Mouse (Mus musculus): ENCODE measurements around the gene Rilp. TPM values are rescaled to one million over a fixed set of nuclear protein-coding genes. Genes with fewer than 3 reads are reported as not detected.

Rilp gene
- polyA plus RNA-seq, 2 experiments = 1.6 to 2.0 TPM

GRCm38 (mm10) chr11:75511213-75511612 is 1.3 kb downstream of the Rilp start:
- peaks cover 32% of the 10 kb centered on the region for H3K36me3 ChIP-seq (replicated peaks; ENCODE audit: control insufficient read depth, insufficient read depth, low read depth)
- H3K9ac ChIP-seq (replicated peaks) = no peak overlapping the region
- H3K9me3 ChIP-seq (ENCODE audit: control insufficient read depth, low read length) = no peaks in the 10 kb centered on the region
- no peaks in the 10 kb centered on the region for H3K27me3 ChIP-seq (ENCODE audit: control insufficient read depth, insufficient read depth, low read length)
- no peak overlapping the region for H3K4me2 ChIP-seq (ENCODE audit: low read depth)
- H3K27ac ChIP-seq = no peak overlapping the region
- DNase-seq (ENCODE audit: low read depth in 3 of 3, low spot score in 3 of 3) (no peak), ATAC-seq (ENCODE audit: insufficient read depth) (no peak)
- TF ChIP-seq CTCF (IDR thresholded peaks at IDR 0.05; ENCODE audit: low read depth) (no peak), EP300 (IDR thresholded peaks at IDR 0.05; ENCODE audit: low read depth) (no peak)
- H3K4me3 ChIP-seq (ENCODE audit: insufficient read depth in 1 of 2, low read depth in 2 of 2, low read length in 2 of 2) = no peak overlapping the region
- peaks cover 6 to 7% of the 10 kb centered on the region in 2 experiments; a peak in 1 of 4 replicates for H3K4me1 ChIP-seq (replicated peaks; ENCODE audit: control insufficient read depth in 2 of 2, insufficient read depth in 2 of 2, low read length in 1 of 2)
- WGBS (ENCODE audit: insufficient replicate concordance) = 89% methylated on average over 6 of the region's 6 CpGs

GRCm38 (mm10) chr11:75512301-75513018 is 2.6 kb downstream of the Rilp start:
- Histone ChIP-seq H3K27ac (no peak overlapping the region), H3K4me1 (replicated peaks; ENCODE audit: control insufficient read depth in 2 of 2, insufficient read depth in 2 of 2, low read length in 1 of 2) (peaks cover 6 to 7% of the 10 kb centered on the region in 2 experiments; a peak in 1 of 4 replicates), H3K9me3 (ENCODE audit: control insufficient read depth, low read length) (no peaks in the 10 kb centered on the region), H3K36me3 (replicated peaks; ENCODE audit: control insufficient read depth, insufficient read depth, low read depth) (peaks cover 21% of the 10 kb centered on the region), H3K27me3 (ENCODE audit: control insufficient read depth, insufficient read depth, low read length) (no peaks in the 10 kb centered on the region), H3K4me3 (ENCODE audit: insufficient read depth in 1 of 2, low read depth in 2 of 2, low read length in 2 of 2) (no peak overlapping the region), H3K9ac (replicated peaks) (no peak overlapping the region), H3K4me2 (ENCODE audit: low read depth) (no peak overlapping the region)
- DNase-seq (ENCODE audit: low read depth in 3 of 3, low spot score in 3 of 3) = no peak
- no peak for TF ChIP-seq EP300 (IDR thresholded peaks at IDR 0.05; ENCODE audit: low read depth)
- ATAC-seq (ENCODE audit: insufficient read depth) = no peak
- 51% methylated on average over 9 of the region's 9 CpGs for WGBS (ENCODE audit: insufficient replicate concordance)

DNA sequence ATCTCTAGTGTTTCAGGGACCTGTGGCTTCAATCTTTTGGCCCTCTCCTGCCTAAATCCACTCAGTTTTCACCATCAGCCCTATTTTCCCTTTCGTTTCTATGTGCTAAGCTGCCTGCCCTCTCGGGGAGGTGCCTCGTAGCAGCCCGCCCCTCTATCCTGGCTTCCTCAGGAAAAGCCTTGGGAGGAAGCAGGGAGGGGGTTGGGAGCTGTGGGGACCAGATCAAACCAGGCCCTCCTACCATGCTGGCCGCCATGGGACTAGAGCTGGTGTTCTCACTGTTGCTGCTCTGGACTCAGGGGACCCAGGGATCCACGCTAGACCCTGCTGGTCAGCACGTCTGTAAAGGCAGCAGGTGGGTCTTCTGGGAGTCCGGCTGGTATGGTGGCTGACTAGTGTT is 3.4 kb downstream of the Rilp start, which contains the start of gene Scarf1:
Gene Scarf1 (plus strand): TSS at position 205 of the 400 bp plus-strand sequence.
- no peak within 1 kb of the TSS for H3K4me2 ChIP-seq (ENCODE audit: low read depth)
- WGBS (ENCODE audit: insufficient replicate concordance) = 38% methylated on average over 8 of the region's 8 CpGs

GRCm38 (mm10) chr11:75515186-75515585 is 5.3 kb downstream of the Rilp start:
- H3K27me3 ChIP-seq (ENCODE audit: control insufficient read depth, insufficient read depth, low read length) = no peaks in the 10 kb centered on the region
- TF ChIP-seq CTCF (IDR thresholded peaks at IDR 0.05; ENCODE audit: low read depth) (no peak), EP300 (IDR thresholded peaks at IDR 0.05; ENCODE audit: low read depth) (no peak)
- DNase-seq (ENCODE audit: low read depth in 3 of 3, low spot score in 3 of 3) (no peak), ATAC-seq (ENCODE audit: insufficient read depth) (no peak)
- H3K9ac ChIP-seq (replicated peaks) = no peak overlapping the region
- H3K27ac ChIP-seq = no peak overlapping the region
- H3K9me3 ChIP-seq (ENCODE audit: control insufficient read depth, low read length) = no peaks in the 10 kb centered on the region
- no peak overlapping the region for H3K4me3 ChIP-seq (ENCODE audit: insufficient read depth in 1 of 2, low read depth in 2 of 2, low read length in 2 of 2)
- no peaks in the 10 kb centered on the region for H3K36me3 ChIP-seq (replicated peaks; ENCODE audit: control insufficient read depth, insufficient read depth, low read depth)
- H3K4me1 ChIP-seq (replicated peaks; ENCODE audit: control insufficient read depth in 2 of 2, insufficient read depth in 2 of 2, low read length in 1 of 2) = 0 out of 4 replicates have a peak, but pooled peaks cover 0 to 2% of the 10 kb centered on the region in 2 experiments
- 83% methylated on average over 25 of the region's 25 CpGs for WGBS (ENCODE audit: insufficient replicate concordance)
- no peak overlapping the region for H3K4me2 ChIP-seq (ENCODE audit: low read depth)

More for the DNA sequence above, 3.4 kb downstream of the Rilp start, which contains the start of gene Scarf1:
- Histone ChIP-seq H3K27ac (no peak within 1 kb of the TSS), H3K9ac (replicated peaks) (no peak within 1 kb of the TSS), H3K9me3 (ENCODE audit: control insufficient read depth, low read length) (no peaks in the 10 kb centered on the region), H3K27me3 (ENCODE audit: control insufficient read depth, insufficient read depth, low read length) (no peaks in the 10 kb centered on the region), H3K36me3 (replicated peaks; ENCODE audit: control insufficient read depth, insufficient read depth, low read depth) (peaks cover 12% of the 10 kb centered on the region), H3K4me1 (replicated peaks; ENCODE audit: control insufficient read depth in 2 of 2, insufficient read depth in 2 of 2, low read length in 1 of 2) (peaks cover 6 to 7% of the 10 kb centered on the region in 2 experiments; a peak in 1 of 4 replicates), H3K4me3 (ENCODE audit: insufficient read depth in 1 of 2, low read depth in 2 of 2, low read length in 2 of 2) (peak within 1 kb of the TSS in 1 of 2 experiments; percentile 8; a peak in 1 of 4 replicates)
- no peak for DNase-seq (ENCODE audit: low read depth in 3 of 3, low spot score in 3 of 3)
- no peak for ATAC-seq (ENCODE audit: insufficient read depth)
- TF ChIP-seq CTCF (IDR thresholded peaks at IDR 0.05; ENCODE audit: low read depth) = no peak
- no peak for TF ChIP-seq EP300 (IDR thresholded peaks at IDR 0.05; ENCODE audit: low read depth)

GRCm38 (mm10) chr11:75519834-75520633 is 10.1 kb downstream of the Rilp start:
- no peak for ATAC-seq (ENCODE audit: insufficient read depth)
- Histone ChIP-seq H3K9me3 (ENCODE audit: control insufficient read depth, low read length) (no peaks in the 10 kb centered on the region), H3K4me3 (ENCODE audit: insufficient read depth in 1 of 2, low read depth in 2 of 2, low read length in 2 of 2) (no peak overlapping the region), H3K4me2 (ENCODE audit: low read depth) (no peak overlapping the region), H3K36me3 (replicated peaks; ENCODE audit: control insufficient read depth, insufficient read depth, low read depth) (no peaks in the 10 kb centered on the region), H3K27ac (no peak overlapping the region), H3K4me1 (replicated peaks; ENCODE audit: control insufficient read depth in 2 of 2, insufficient read depth in 2 of 2, low read length in 1 of 2) (no peaks in the 10 kb centered on the region), H3K27me3 (ENCODE audit: control insufficient read depth, insufficient read depth, low read length) (no peaks in the 10 kb centered on the region), H3K9ac (replicated peaks) (no peak overlapping the region)
- TF ChIP-seq CTCF (IDR thresholded peaks at IDR 0.05; ENCODE audit: low read depth) = no peak
- TF ChIP-seq EP300 (IDR thresholded peaks at IDR 0.05; ENCODE audit: low read depth) = no peak
- DNase-seq (ENCODE audit: low read depth in 3 of 3, low spot score in 3 of 3) = no peak
- WGBS (ENCODE audit: insufficient replicate concordance) = 72% methylated on average over 15 of the region's 15 CpGs

Measured in liver, embryonic 14.5 days (tissue).